Mouse (Mus musculus): ENCODE results near the gene Tdrd12. TPM values are rescaled to one million over a fixed set of nuclear protein-coding genes. Genes with fewer than 3 reads are reported as not detected.
"Not testable (repeated sequence)": the region's sequence is repeated elsewhere in the genome, so short reads cannot be mapped to it uniquely, and the experiment has no call there.

Tdrd12 gene
- total and polyA plus RNA-seq, 3 experiments = 0.23 TPM; not detected in 2

GRCm38 (mm10) chr7:35584068-35584785 is 46.7 kb upstream of the Tdrd12 start:
- Histone ChIP-seq H3K4me3 (ENCODE audit: low read depth, low read length) (peak overlapping the region; percentile 95), H3K27me3 (ENCODE audit: insufficient read depth, low read length) (peaks cover 15% of the 10 kb centered on the region; the same call in 1 of the 2 replicates), H3K36me3 (replicated peaks) (peaks cover 29% of the 10 kb centered on the region), H3K9me3 (replicated peaks) (no peaks in the 10 kb centered on the region; the same call in 1 of the 2 replicates), H3K4me1 (ENCODE audit: insufficient read depth, low read depth, low read length) (peaks cover 58% of the 10 kb centered on the region)
- ATAC-seq (ENCODE audit: extremely low read depth, insufficient number of reproducible peaks, low FRiP score, poor library complexity, severe bottlenecking) (no peak), DNase-seq (ENCODE audit: low spot score) (no peak)
- no peak for TF ChIP-seq GATA2 (IDR thresholded peaks at IDR 0.05; ENCODE audit: borderline replicate concordance, low read depth, low read length)
- no peak for TF ChIP-seq POLR2AphosphoS5 (IDR thresholded peaks at IDR 0.05; ENCODE audit: insufficient replicate concordance, low read depth, low read length)
- TF ChIP-seq GATA1 (IDR thresholded peaks at IDR 0.05; ENCODE audit: borderline replicate concordance, low read length) = no peak
- no peak for TF ChIP-seq CTCF (IDR thresholded peaks at IDR 0.05; ENCODE audit: low read depth, low read length)
- TF ChIP-seq TAL1 (conservative IDR thresholded peaks at IDR 0.05; ENCODE audit: low read depth, low read length) = no peak

GRCm38 (mm10) chr7:35583476-35584025 is 46.0 kb upstream of the Tdrd12 start:
- peak overlapping the region; percentile 95 for H3K4me3 ChIP-seq (ENCODE audit: low read depth, low read length)
- no peaks in the 10 kb centered on the region; the same call in 1 of the 2 replicates for H3K9me3 ChIP-seq (replicated peaks)
- peaks cover 52% of the 10 kb centered on the region for H3K4me1 ChIP-seq (ENCODE audit: insufficient read depth, low read depth, low read length)
- peaks cover 16% of the 10 kb centered on the region; the same call in 1 of the 2 replicates for H3K27me3 ChIP-seq (ENCODE audit: insufficient read depth, low read length)
- DNase-seq (ENCODE audit: low spot score) (no peak), ATAC-seq (ENCODE audit: extremely low read depth, insufficient number of reproducible peaks, low FRiP score, poor library complexity, severe bottlenecking) (no peak)
- peaks cover 30% of the 10 kb centered on the region for H3K36me3 ChIP-seq (replicated peaks)
- no peak for TF ChIP-seq CTCF (IDR thresholded peaks at IDR 0.05; ENCODE audit: low read depth, low read length)
- TF ChIP-seq GATA2 (IDR thresholded peaks at IDR 0.05; ENCODE audit: borderline replicate concordance, low read depth, low read length) = no peak

DNA sequence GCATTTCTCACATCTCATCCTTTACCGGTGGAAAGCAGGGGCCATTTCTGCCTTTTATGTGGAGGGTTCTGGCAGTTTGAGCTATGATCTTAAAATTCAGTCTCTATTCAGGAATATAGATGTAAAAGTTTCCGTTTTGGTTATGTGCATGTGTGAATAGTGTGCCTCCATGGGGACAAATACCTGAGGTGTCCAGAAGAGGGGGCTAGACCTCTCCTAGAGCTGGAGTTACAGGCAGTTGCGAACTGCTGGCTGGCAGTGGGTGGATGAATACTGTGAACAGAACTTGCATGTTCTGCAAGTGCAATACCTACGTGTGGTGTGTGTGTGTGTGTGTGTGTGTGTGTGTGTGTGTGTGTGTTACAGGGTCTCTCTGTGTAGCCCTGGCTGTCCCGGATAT is 45.2 kb upstream of the Tdrd12 start:
- peaks cover 18% of the 10 kb centered on the region; the same call in 1 of the 2 replicates for H3K27me3 ChIP-seq (ENCODE audit: insufficient read depth, low read length)
- ATAC-seq (ENCODE audit: extremely low read depth, insufficient number of reproducible peaks, low FRiP score, poor library complexity, severe bottlenecking) (no peak), DNase-seq (ENCODE audit: low spot score) (no peak)
- H3K9me3 ChIP-seq (replicated peaks) = no peaks in the 10 kb centered on the region; the same call in 1 of the 2 replicates
- no peak for TF ChIP-seq POLR2AphosphoS5 (IDR thresholded peaks at IDR 0.05; ENCODE audit: insufficient replicate concordance, low read depth, low read length)
- TF ChIP-seq CTCF (IDR thresholded peaks at IDR 0.05; ENCODE audit: low read depth, low read length) = peak; percentile 73
- TF ChIP-seq TAL1 (conservative IDR thresholded peaks at IDR 0.05; ENCODE audit: low read depth, low read length) = no peak
- H3K4me1 ChIP-seq (ENCODE audit: insufficient read depth, low read depth, low read length) = peaks cover 44% of the 10 kb centered on the region
- no peak overlapping the region for H3K4me3 ChIP-seq (ENCODE audit: low read depth, low read length)
- H3K36me3 ChIP-seq (replicated peaks) = peaks cover 24% of the 10 kb centered on the region

GRCm38 (mm10) chr7:35579849-35580248 is 42.3 kb upstream of the Tdrd12 start:
- Histone ChIP-seq H3K4me3 (ENCODE audit: low read depth, low read length) (no peak overlapping the region), H3K4me1 (ENCODE audit: insufficient read depth, low read depth, low read length) (peaks cover 25% of the 10 kb centered on the region), H3K27me3 (ENCODE audit: insufficient read depth, low read length) (peaks cover 31% of the 10 kb centered on the region), H3K36me3 (replicated peaks) (peaks cover 22% of the 10 kb centered on the region), H3K9me3 (replicated peaks) (no peaks in the 10 kb centered on the region; the same call in 1 of the 2 replicates)
- no peak for DNase-seq (ENCODE audit: low spot score)
- TF ChIP-seq TAL1 (conservative IDR thresholded peaks at IDR 0.05; ENCODE audit: low read depth, low read length) (no peak), CTCF (IDR thresholded peaks at IDR 0.05; ENCODE audit: low read depth, low read length) (peak; percentile 86)
- no peak for ATAC-seq (ENCODE audit: extremely low read depth, insufficient number of reproducible peaks, low FRiP score, poor library complexity, severe bottlenecking)

DNA sequence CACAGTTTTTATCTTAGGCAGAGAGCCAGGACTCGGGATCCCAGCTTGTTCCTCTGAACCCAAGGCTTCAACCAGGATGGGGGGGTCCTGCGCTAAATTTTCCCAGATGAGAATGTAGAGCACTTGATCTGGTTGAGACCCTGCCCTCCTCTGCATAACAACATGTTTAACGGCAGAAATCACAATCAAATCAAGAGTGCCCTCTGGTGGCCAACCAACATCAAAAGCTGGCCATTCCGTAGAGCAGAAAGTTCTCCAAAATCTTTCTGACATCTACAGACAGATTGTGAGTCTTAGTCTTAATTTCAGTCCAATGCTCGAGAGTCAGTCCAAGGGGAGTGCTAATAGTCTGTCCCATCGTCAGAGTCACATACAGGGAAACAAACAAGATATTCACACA is 33.3 kb upstream of the Tdrd12 start:
- H3K4me1 ChIP-seq (ENCODE audit: insufficient read depth, low read depth, low read length); H3K36me3 ChIP-seq (replicated peaks); DNase-seq (ENCODE audit: low spot score); H3K9me3 ChIP-seq (replicated peaks); ATAC-seq (ENCODE audit: extremely low read depth, insufficient number of reproducible peaks, low FRiP score, poor library complexity, severe bottlenecking); H3K4me3 ChIP-seq (ENCODE audit: low read depth, low read length): not testable (repeated sequence)
- H3K27me3 ChIP-seq (ENCODE audit: insufficient read depth, low read length) = peaks cover 14% of the 10 kb centered on the region

DNA sequence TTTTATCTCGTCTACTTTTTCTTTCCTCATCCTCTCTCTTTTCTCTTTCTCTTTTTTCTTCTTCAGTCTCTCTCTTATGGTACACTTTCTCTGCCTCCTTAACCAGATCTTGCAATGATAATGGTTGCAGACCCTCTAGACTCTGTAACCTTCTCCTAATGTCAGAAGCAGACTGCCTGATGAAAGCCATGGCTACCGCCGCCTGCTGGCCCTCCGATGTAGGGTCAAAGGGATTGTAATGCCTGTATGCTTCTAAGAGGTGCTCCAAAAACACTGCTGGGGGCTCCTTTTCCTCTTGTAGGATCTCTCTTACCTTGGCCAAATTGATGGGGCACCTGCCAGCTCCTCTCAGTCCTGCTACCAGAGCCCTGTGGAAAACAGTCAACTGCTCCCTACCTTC is 32.2 kb upstream of the Tdrd12 start:
- H3K27me3 ChIP-seq (ENCODE audit: insufficient read depth, low read length); H3K4me3 ChIP-seq (ENCODE audit: low read depth, low read length); H3K36me3 ChIP-seq (replicated peaks); H3K9me3 ChIP-seq (replicated peaks); H3K4me1 ChIP-seq (ENCODE audit: insufficient read depth, low read depth, low read length); ATAC-seq (ENCODE audit: extremely low read depth, insufficient number of reproducible peaks, low FRiP score, poor library complexity, severe bottlenecking); DNase-seq (ENCODE audit: low spot score): not testable (repeated sequence)

- H3K27me3 ChIP-seq (ENCODE audit: insufficient read depth, low read length); H3K36me3 ChIP-seq (replicated peaks); H3K4me3 ChIP-seq (ENCODE audit: low read depth, low read length); DNase-seq (ENCODE audit: low spot score); H3K9me3 ChIP-seq (replicated peaks); ATAC-seq (ENCODE audit: extremely low read depth, insufficient number of reproducible peaks, low FRiP score, poor library complexity, severe bottlenecking): not testable (repeated sequence)
- peaks cover 42% of the 10 kb centered on the region for H3K4me1 ChIP-seq (ENCODE audit: insufficient read depth, low read depth, low read length)
Observed at GRCm38 (mm10) chr7:35565965-35566364, 28.4 kb upstream of the Tdrd12 start.

DNA sequence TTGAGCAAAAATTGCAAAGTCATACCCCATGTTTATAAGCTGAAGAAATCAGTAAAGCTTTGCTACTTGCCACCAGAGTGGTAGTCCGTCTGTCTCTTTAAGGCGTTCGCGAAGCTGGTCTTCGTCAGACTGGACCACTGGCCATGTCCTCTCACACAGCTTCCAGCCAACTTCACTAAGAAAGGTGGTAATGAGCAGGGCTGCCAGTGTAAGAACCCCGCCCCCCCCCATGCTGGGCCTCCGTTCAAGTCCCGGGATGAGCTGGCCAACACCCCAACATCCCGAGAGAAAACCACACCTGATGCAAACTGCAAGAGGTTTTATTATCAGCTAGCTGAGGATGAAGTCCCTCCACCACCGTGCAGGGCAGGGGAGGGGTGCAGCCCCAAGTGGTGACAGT is 27.3 kb upstream of the Tdrd12 start:
- not testable (repeated sequence) for ATAC-seq (ENCODE audit: extremely low read depth, insufficient number of reproducible peaks, low FRiP score, poor library complexity, severe bottlenecking); H3K4me3 ChIP-seq (ENCODE audit: low read depth, low read length); H3K27me3 ChIP-seq (ENCODE audit: insufficient read depth, low read length); H3K9me3 ChIP-seq (replicated peaks); H3K36me3 ChIP-seq (replicated peaks); DNase-seq (ENCODE audit: low spot score)
- H3K4me1 ChIP-seq (ENCODE audit: insufficient read depth, low read depth, low read length) = peaks cover 47% of the 10 kb centered on the region
